In the genomic region with DNA sequence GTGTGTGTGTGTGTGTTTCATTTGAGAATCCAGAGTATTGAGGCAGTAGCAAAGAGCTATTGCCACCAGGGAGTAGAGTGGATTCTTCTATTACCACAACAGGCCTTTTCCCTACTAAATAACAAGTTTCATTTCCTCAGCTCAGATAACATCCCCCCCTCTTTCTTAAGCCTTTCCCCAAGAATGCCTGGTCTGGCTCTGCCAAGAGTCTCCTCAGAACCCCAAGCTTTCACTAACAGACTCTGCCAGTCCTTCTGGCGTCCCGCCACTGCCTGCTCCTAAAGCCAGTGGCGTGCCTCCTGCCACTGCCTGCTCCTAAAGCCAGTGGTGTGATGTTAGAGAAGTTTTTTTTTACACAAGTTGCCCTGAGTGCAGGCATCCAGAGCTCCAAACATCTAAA, we compare ENCODE assay signal across 10 mouse cellular contexts.
DNase-seq lines count a peak whose midpoint lies in the region; ATAC-seq lines count a peak whose summit lies in the region.
"Had no signal": no experiment of that assay in that cellular context is flagged by ENCODE, and none has a peak within 500 bp of the region (broad histone marks: within the 10 kb centered on the region; RNA-seq: fewer than 3 reads in every experiment).

No protein-coding gene starts in this region.

- no peak for ATAC-seq in megakaryocyte progenitor cell, adult 5-6 weeks (replicated peaks; ENCODE audit: poor library complexity)

- DNase-seq in cerebellum, adult 9-11 months = peak; percentile 5
- no peak for DNase-seq in cerebellum, adult 11 months
- peak; percentile 19 to 54 for DNase-seq in left cerebral cortex, postnatal 10 days (ENCODE audit: extremely low spot score in 1 of 2, low spot score in 2 of 2)
- no peak for DNase-seq in left cerebral cortex, postnatal 36 days (ENCODE audit: low spot score in 2 of 2)
- DNase-seq in gastrocnemius, postnatal 14 days = peak; percentile 38
- peak; percentile 14 for DNase-seq in right cerebral cortex, postnatal 14 days
- DNase-seq in lung, postnatal 10 days = no peak
- DNase-seq: B cell, adult 2 months; midbrain, embryonic 14.5 days had no signal

- intact Hi-C loops in left cerebral cortex, postnatal 10 days (cut with DNase I) = no loop called here
- intact Hi-C loops in left cerebral cortex, postnatal 36 days (cut with DNase I) = no loop called here
- intact Hi-C loops in gastrocnemius, postnatal 14 days (cut with DNase I; ENCODE audit: low total_unique reads) = no loop called here

Comparison
In these comparisons a context has a peak if more than half of its experiments do, and no peak if none do; other contexts are left out.
1. DNase-seq: peak in cerebellum, adult 9-11 months (single experiment), left cerebral cortex, postnatal 10 days (2 of 2), gastrocnemius, postnatal 14 days (single experiment) and right cerebral cortex, postnatal 14 days (single experiment); none in cerebellum, adult 11 months (single experiment), left cerebral cortex, postnatal 36 days (0 of 2) and lung, postnatal 10 days (single experiment).